Mouse (Mus musculus) intestine, embryonic 14.5 days (tissue): ENCODE data around the gene Sco2. TPM values are rescaled to one million over a fixed set of nuclear protein-coding genes. Genes with fewer than 3 reads are reported as not detected.

Source experiments
- ATAC-seq: fragments of 200-750 bp; cut with Nextera tagmentation; replicated peaks from 2 replicates; pipeline ENCODE4 v1.8.0; 2017; ENCODE audit warnings: low read depth, moderate number of reproducible peaks, moderate TSS enrichment, moderate library complexity; ENCODE audit not compliant: low FRiP score, low TSS enrichment
- DNase-seq: peaks from one replicate; pipeline ENCODE4 v3.0.0-alpha.2; 2018; ENCODE audit warnings: low spot score
- H3K27ac ChIP-seq: fragments of 300-500 bp; sonication (generic); 2 replicates; pipeline ENCODE4 v1.5.1; 2014; ENCODE audit warnings: low read depth, mild to moderate bottlenecking, control low read depth
- H3K27me3 ChIP-seq: fragments of 300-500 bp; sonication (generic); replicated peaks from 2 replicates; pipeline ENCODE4 v1.6.1; 2014; ENCODE audit warnings: low read length, control low read depth; ENCODE audit not compliant: control insufficient read depth, insufficient read depth
- H3K36me3 ChIP-seq: fragments of 300-500 bp; sonication (generic); 2 replicates; pipeline ENCODE4 v1.6.1; 2014; ENCODE audit warnings: low read length, control low read depth; ENCODE audit not compliant: control insufficient read depth, insufficient read depth
- H3K4me1 ChIP-seq: fragments of 300-500 bp; sonication (generic); replicated peaks from 2 replicates; pipeline ENCODE4 v1.6.1; 2014; ENCODE audit warnings: low read length, control low read depth, mixed read lengths; ENCODE audit not compliant: control insufficient read depth, insufficient read depth
- H3K4me2 ChIP-seq: fragments of 300-500 bp; sonication (generic); 2 replicates; pipeline ENCODE4 v1.6.1; 2014; ENCODE audit warnings: low read length
- H3K4me3 ChIP-seq: fragments of 300-500 bp; sonication (generic); 2 replicates; pipeline ENCODE4 v1.5.1; 2014; ENCODE audit warnings: low read depth, low read length, control low read depth, mixed read lengths
- H3K9ac ChIP-seq: fragments of 300-500 bp; sonication (generic); 2 replicates; pipeline ENCODE4 v1.6.1; 2014; ENCODE audit warnings: mild to moderate bottlenecking, low read length
- H3K9me3 ChIP-seq: fragments of 300-500 bp; sonication (generic); 2 replicates; pipeline ENCODE4 v1.6.1; 2016; ENCODE audit warnings: low read length, control low read depth; ENCODE audit not compliant: control insufficient read depth
- WGBS: fragments of 180-500 bp; shearing (Covaris S2); extraction: QIAGEN DNeasy Blood & Tissue Kit; methylation state at CpG from one replicate; pipeline ENCODE4 v1.1.7; 2014; 5-methylcytosine and 5-hydroxymethylcytosine counted together
- polyA plus RNA-seq: library from polyadenylated mRNA; unstranded; fragments of >200 nt; fragmentation: Nextera tagmentation; extraction: Ambion mirVana; gene quantifications from 2 replicates; pipeline ENCODE4 v1.2.1, GENCODE M21; 2014

Sco2 gene
- polyA plus RNA-seq, 1 experiment from 2014 or later, result 14.6 TPM

GRCm38 (mm10) chr15:89326441-89326840, 47.2 kb downstream of the Sco2 start:
- 0 out of 2 replicates have a peak, but pooled peaks cover 13% of the 10 kb centered on the region for H3K27me3 ChIP-seq

GRCm38 (mm10) chr15:89323656-89324055, 50.0 kb downstream of the Sco2 start:
- no peaks in the 10 kb centered on the region for H3K36me3 ChIP-seq
- H3K4me1 ChIP-seq, result no peaks in the 10 kb centered on the region
- H3K9ac ChIP-seq, result no peak overlapping the region
- DNase-seq (no peak), ATAC-seq (no peak)
- H3K4me3 ChIP-seq, result no peak overlapping the region
- H3K4me2 ChIP-seq, result no peak overlapping the region
- H3K27ac ChIP-seq, result no peak overlapping the region
- 0 out of 2 replicates have a peak, but pooled peaks cover 13% of the 10 kb centered on the region for H3K27me3 ChIP-seq
- WGBS, result 80% methylated on average over 4 of the region's 4 CpGs
- H3K9me3 ChIP-seq, result no peaks in the 10 kb centered on the region

More at GRCm38 (mm10) chr15:89326441-89326840, 47.2 kb downstream of the Sco2 start:
- no peak for DNase-seq
- Histone ChIP-seq H3K4me1 (no peaks in the 10 kb centered on the region), H3K36me3 (no peaks in the 10 kb centered on the region), H3K27ac (no peak overlapping the region), H3K4me3 (no peak overlapping the region), H3K4me2 (no peak overlapping the region), H3K9ac (no peak overlapping the region), H3K9me3 (no peaks in the 10 kb centered on the region)
- 53% methylated on average over 5 of the region's 5 CpGs for WGBS
- no peak for ATAC-seq

- Histone ChIP-seq H3K9me3 (no peaks in the 10 kb centered on the region), H3K4me3 (peak within 1 kb of the TSS; percentile 17), H3K27me3 (0 out of 2 replicates have a peak, but pooled peaks cover 13% of the 10 kb centered on the region), H3K27ac (no peak within 1 kb of the TSS), H3K36me3 (no peaks in the 10 kb centered on the region), H3K4me1 (no peaks in the 10 kb centered on the region), H3K9ac (peak within 1 kb of the TSS; percentile 13; the same call in 1 of the 2 replicates), H3K4me2 (peak within 1 kb of the TSS; percentile 48)
- WGBS, result 8% methylated on average over 26 of the region's 26 CpGs
- ATAC-seq (no peak), DNase-seq (peak; percentile 55)
These were observed 50.8 kb downstream of the Sco2 start, which contains the start of gene Adm2 for GRCm38 (mm10) chr15:89322670-89323522. Gene Adm2, plus strand, starts transcription at chr15:89322720.

Other genes starting within 250 kb of the Sco2 start
- gene Hdac10, start 245.1 kb downstream of the Sco2 start, polyA plus RNA-seq, result 18.3 and 20.3 TPM in 2 replicates
- gene Mapk12, start 233.1 kb downstream of the Sco2 start, polyA plus RNA-seq, result 4.5 and 5.1 TPM in 2 replicates
- 7.4 and 7.8 TPM in 2 replicates for gene Mapk11, start 224.2 kb downstream of the Sco2 start, polyA plus RNA-seq
- 149 and 150 TPM in 2 replicates for gene Plxnb2, start 193.1 kb downstream of the Sco2 start, polyA plus RNA-seq
- 13.9 and 16.2 TPM in 2 replicates for gene Dennd6b, start 177.3 kb downstream of the Sco2 start, polyA plus RNA-seq
- 26.9 and 29.6 TPM in 2 replicates for gene Ppp6r2, start 162.3 kb downstream of the Sco2 start, polyA plus RNA-seq
- gene Sbf1, start 58.5 kb downstream of the Sco2 start, polyA plus RNA-seq, result 52.6 and 53.6 TPM in 2 replicates
- 0.32 and 0.73 TPM in 2 replicates for gene Adm2, start 51.1 kb downstream of the Sco2 start, polyA plus RNA-seq
- gene Miox, start 39.4 kb downstream of the Sco2 start, polyA plus RNA-seq, result not detected in 2 replicates
- gene Lmf2, start 18.2 kb downstream of the Sco2 start, polyA plus RNA-seq, result 46.7 and 48.6 TPM in 2 replicates
- gene Ncaph2, start 18.1 kb downstream of the Sco2 start, polyA plus RNA-seq, result 157 and 170 TPM in 2 replicates
- gene Tymp, start 3.2 kb upstream of the Sco2 start, polyA plus RNA-seq, result 1.2 and 1.5 TPM in 2 replicates
- gene Odf3b, start 5.4 kb upstream of the Sco2 start, polyA plus RNA-seq, result 0.34 TPM in 1 of 2 replicates, not detected in the other
- not detected in 2 replicates for gene Klhdc7b, start 11.1 kb upstream of the Sco2 start, polyA plus RNA-seq
- gene Syce3, start 36.7 kb upstream of the Sco2 start, polyA plus RNA-seq, result not detected in 2 replicates
- 0.60 and 0.76 TPM in 2 replicates for gene Cpt1b, start 52.0 kb upstream of the Sco2 start, polyA plus RNA-seq
- 1.7 and 2.2 TPM in 2 replicates for gene C730034F03Rik, start 55.7 kb upstream of the Sco2 start, polyA plus RNA-seq
- not detected in 2 replicates for gene Gm44502, start 55.9 kb upstream of the Sco2 start, polyA plus RNA-seq
- 46.3 and 49.7 TPM in 2 replicates for gene Chkb, start 56.1 kb upstream of the Sco2 start, polyA plus RNA-seq
- 5.1 TPM in 2 replicates for gene Mapk8ip2, start 80.1 kb upstream of the Sco2 start, polyA plus RNA-seq
- 14.4 and 15.4 TPM in 2 replicates for gene Arsa, start 103.6 kb upstream of the Sco2 start, polyA plus RNA-seq
- gene Shank3, start 125.8 kb upstream of the Sco2 start, polyA plus RNA-seq, result 1.9 and 2.1 TPM in 2 replicates
- gene Acr, start 194.5 kb upstream of the Sco2 start, polyA plus RNA-seq, result 0.43 TPM in 1 of 2 replicates, not detected in the other
- gene Rabl2, start 218.1 kb upstream of the Sco2 start, polyA plus RNA-seq, result 41.3 and 44.9 TPM in 2 replicates